Mouse (Mus musculus) left cerebral cortex, adult 9 months (tissue): ENCODE data around the gene Plxdc1.
A peak's percentile ranks its signal among the peaks of the same experiment; 100 is the strongest.

Experiments
- DNase-seq, 2 experiments: peaks; one replicate each; pipeline ENCODE4 v3.0.0; 2022; ENCODE audit warnings: low spot score in 2 of 2

Plxdc1 gene

GRCm38 (mm10) chr11:97913111-97913510, 73.1 kb downstream of the Plxdc1 start:
- no peak for DNase-seq

GRCm38 (mm10) chr11:97908634-97909348, 77.5 kb downstream of the Plxdc1 start:
- no peak for DNase-seq

- no peak for DNase-seq
Measured at GRCm38 (mm10) chr11:97907935-97908334, 78.3 kb downstream of the Plxdc1 start.

DNA sequence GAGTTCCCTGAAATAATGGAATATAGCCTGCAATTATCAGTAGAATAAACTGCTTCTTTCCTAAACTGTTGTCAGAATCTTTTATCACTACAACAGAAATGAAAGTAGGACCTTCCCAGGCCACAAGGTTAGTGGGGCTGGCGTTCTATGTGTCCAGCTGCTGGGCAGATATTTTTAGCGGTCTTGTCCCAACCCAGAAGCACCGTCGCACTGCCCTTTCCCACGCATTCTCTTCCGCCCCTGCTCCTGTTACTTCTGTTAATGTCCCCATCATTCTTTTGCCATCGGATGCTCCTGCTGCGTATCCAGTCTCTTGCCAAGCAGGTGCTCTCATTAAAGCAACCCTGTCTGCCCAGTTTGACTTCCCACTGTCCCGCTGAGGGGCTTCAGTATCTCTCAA, 79.3 kb downstream of the Plxdc1 start:
- no peak for DNase-seq

DNA sequence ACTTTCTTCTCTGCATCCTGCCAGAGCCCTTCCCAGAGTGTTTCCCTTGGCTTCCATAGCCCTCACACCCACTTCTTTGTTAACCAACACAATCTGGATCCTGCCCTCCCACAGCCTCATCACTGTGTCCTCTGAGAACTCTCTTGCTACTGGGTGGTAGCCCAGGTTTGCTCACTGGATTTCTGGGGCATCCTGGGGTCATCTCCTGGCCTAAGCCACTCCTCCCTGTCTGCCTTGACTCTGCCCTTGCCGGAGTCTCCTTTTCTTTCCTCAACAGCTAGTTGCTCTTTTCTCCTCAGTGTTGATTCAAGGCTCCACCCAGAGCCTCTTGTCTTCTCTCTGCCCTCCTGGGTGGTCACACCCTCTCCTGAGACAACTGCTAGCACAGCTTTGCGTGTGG, 80.3 kb downstream of the Plxdc1 start:
- DNase-seq: no peak

DNA sequence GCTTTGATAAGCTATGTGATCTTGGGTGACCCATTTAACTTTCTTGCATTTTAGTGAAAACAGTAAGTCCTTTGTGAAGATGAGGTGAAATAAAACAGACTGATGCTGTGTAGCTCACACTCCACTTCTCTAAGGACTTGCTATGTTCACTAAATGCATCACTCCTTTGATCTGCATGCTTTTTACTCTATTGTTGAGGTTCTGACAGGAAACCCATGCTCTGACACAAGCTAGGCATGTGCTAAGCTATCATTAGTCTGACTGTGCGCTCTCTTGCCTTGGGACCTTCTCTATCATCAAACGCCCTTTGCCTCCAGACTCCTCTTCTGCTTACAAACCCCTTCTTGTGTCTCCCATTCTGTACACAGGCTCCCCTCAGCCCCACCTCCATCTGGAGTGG, 80.7 kb downstream of the Plxdc1 start:
- no peak for DNase-seq

GRCm38 (mm10) chr11:97904801-97905200, 81.4 kb downstream of the Plxdc1 start:
- DNase-seq: no peak

GRCm38 (mm10) chr11:97901806-97902205, 84.4 kb downstream of the Plxdc1 start:
- no peak for DNase-seq

- peak; percentile 47 to 92 for DNase-seq
Measured at GRCm38 (mm10) chr11:97899822-97900221, 86.4 kb downstream of the Plxdc1 start.

DNA sequence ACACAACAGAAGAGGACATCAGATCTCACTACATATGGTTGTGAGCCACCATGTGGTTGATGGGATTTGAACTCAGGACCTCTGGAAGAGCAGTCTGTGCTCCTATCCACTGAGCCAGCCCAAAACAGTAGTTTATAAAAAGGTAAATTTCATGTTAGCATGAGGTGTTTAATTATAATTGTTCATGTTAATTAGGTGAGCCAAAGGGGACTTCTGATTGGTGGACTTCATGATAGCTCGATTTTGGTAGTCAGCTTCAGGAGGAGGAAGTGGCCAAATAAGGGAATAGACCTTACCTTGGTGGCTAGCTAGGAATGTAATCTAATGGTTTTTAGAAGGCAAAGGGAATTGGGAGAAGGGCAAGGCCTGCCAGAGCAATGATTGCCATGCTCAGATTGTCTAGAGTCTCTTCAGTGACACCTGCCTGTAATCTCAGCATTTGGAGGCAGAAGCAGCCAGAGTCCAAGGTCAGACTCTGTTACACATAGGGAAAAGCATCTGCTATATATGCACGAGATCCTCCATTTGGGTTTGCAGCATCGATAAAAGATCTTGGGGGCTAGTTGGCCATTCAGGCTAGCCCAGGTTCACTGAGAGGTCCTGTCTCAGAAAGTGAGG, 88.6 kb downstream of the Plxdc1 start:
- DNase-seq: no peak

GRCm38 (mm10) chr11:97896655-97897054, 89.6 kb downstream of the Plxdc1 start:
- no peak for DNase-seq

DNA sequence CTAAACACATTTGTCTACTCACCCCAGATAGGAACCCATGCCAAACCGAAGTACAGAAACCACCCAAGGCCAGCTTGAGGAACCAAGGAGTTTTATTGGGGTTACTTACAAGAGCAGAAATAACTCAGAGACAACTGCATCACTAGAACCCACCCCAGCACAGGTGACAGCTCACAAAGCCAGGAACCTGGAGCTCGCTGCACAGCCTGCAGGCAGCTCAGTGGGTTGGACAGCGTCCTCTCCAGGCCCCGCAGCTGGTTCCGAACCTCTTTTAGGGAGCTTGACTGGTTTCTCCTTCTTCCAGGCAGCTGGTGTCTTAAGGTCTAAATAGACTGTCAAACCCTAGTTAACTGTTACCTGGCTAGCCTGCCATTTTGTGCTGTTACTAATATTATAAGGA, 94.4 kb downstream of the Plxdc1 start:
- DNase-seq: no peak

DNA sequence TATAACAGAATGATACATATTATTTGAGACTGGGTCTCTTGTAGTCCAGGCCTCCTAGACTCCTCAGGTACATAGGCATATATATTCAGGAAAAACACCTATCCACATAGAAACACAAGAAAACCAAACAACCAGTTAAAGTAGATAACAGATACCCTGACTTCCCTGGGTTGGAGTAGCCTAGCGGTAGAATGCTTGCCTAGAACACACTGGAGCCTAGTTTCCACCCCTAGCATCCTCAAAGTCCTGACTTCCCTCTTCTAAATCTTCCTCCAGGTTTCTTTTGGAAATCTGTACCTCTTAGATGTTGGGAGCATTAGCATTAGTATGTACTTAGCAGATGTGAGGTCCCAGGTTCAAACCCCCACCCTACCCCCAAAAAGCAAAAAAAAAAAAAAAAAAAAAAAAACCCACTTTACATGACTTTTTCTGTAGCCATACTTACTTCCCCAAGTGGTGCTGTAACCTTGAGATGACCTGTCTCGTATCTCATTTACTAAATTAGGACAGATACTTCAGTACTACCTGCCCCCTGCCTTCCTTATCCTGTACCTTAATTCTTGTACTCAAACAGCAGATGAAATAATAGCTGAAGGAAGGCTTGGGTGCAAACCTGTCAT, 100.8 kb downstream of the Plxdc1 start:
- DNase-seq: no peak

- no peak for DNase-seq
Measured at GRCm38 (mm10) chr11:97884601-97885185, 101.6 kb downstream of the Plxdc1 start.

GRCm38 (mm10) chr11:97883918-97884600, 102.2 kb downstream of the Plxdc1 start, which contains the start of gene Fbxo47:
Gene Fbxo47 (minus strand): TSS chr11:97884154.
- DNase-seq: peak; percentile 98

DNA sequence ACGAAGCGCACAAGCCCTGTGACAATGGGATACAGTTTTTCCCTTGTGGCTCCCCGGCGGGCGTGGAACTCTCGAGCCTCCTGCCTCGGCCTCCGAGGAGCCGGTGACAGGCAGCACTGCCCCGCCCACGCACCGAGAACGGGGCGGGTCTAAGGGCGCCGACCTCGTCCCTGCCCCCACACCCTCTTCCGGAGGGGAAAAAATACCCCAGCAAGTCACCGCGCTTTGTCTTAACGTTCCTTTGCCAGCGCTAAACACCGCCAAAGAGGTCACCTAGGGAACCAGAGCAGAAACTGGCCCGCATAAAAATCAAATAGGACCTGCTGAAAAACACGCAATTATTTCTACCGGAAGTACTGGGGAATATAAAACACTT, 102.7 kb downstream of the Plxdc1 start:
- DNase-seq: peak in 1 of 2 experiments; percentile 66

GRCm38 (mm10) chr11:97880362-97880761, 105.9 kb downstream of the Plxdc1 start:
- no peak for DNase-seq

DNA sequence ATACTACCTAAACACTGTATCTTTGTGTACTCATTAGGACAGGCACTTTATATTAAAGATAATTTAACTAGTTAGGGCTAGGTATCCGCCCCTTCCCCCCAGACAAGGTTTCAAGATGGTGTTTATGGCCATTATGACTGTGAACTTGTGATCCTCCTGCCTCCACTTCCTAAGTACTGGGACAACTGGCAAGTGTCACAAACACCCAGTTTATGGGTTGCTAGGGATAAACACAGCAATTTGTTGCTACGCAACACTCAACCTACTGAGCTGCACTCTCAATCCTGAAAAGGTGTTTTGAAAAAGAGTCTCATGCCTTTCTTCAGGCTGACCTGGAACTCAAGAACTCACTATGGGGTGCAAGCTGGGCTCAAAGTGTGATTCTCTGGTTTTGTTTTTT, 108.9 kb downstream of the Plxdc1 start:
- no peak for DNase-seq

- DNase-seq: no peak
Measured at GRCm38 (mm10) chr11:97874396-97874795, 111.8 kb downstream of the Plxdc1 start.
